Mouse (Mus musculus) E14TG2a.4 (cell line): ENCODE results near the gene Lgals4.

ENCODE experiments used
- CTCF ChIP-seq: conservative IDR thresholded peaks from 2 replicates; pipeline ENCODE4 v1.5.1; 2014; ENCODE audit warnings: low read length
- NANOG ChIP-seq: IDR thresholded peaks from 2 replicates; pipeline ENCODE4 v1.6.1; 2014; ENCODE audit warnings: borderline replicate concordance, low read length, mixed read lengths

DNA sequence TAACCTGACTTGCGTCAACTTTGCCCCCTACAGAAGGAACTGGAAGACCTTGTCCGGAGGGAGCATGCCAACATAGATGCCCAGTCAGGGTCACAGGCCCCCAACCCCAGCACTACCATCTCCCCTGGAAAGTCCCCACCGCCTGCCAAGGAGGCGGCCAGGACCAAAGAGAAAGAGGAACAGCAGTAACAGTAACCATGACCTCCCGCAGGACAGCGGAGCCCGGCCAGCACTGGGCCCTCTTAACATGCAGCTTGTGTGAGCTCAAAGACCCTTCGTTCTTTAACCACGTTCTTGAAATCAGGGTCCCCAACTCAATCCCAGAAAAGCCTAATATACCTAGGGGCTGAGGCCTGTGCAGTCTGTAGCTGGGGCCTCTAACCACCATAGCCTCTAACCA lies 45.8 kb upstream of the Lgals4 start:
- no peak for TF ChIP-seq CTCF
- no peak for TF ChIP-seq NANOG
